Mouse (Mus musculus): ENCODE results near the gene Reln. TPM values are rescaled to one million over a fixed set of nuclear protein-coding genes. Genes with fewer than 3 reads are reported as not detected.

Gene Reln
- polyA plus RNA-seq, 1 experiment from 2014 or later = 1.8 TPM

GRCm38 (mm10) chr5:21983021-21983667 is 361.4 kb downstream of the Reln start:
- ATAC-seq (ENCODE audit: insufficient number of reproducible peaks, low FRiP score, low TSS enrichment, low read depth) (no peak), DNase-seq (ENCODE audit: low spot score) (peak; percentile 3)

GRCm38 (mm10) chr5:21981216-21981615 is 363.3 kb downstream of the Reln start:
- Histone ChIP-seq H3K9me3 (ENCODE audit: control insufficient read depth, low read length) (no peaks in the 10 kb centered on the region), H3K9ac (ENCODE audit: low read length) (no peak overlapping the region), H3K27ac (replicated peaks; ENCODE audit: low read depth, low read length) (no peak overlapping the region), H3K4me2 (ENCODE audit: low read depth, severe bottlenecking) (no peak overlapping the region), H3K27me3 (ENCODE audit: control insufficient read depth, insufficient read depth, low read length) (no peaks in the 10 kb centered on the region), H3K4me3 (ENCODE audit: low read depth, low read length) (no peak overlapping the region), H3K36me3 (ENCODE audit: control insufficient read depth, insufficient read depth, low read length) (no peaks in the 10 kb centered on the region), H3K4me1 (ENCODE audit: control insufficient read depth, insufficient read depth, low read length) (no peaks in the 10 kb centered on the region)
- no peak for DNase-seq (ENCODE audit: low spot score)
- no peak for ATAC-seq (ENCODE audit: insufficient number of reproducible peaks, low FRiP score, low TSS enrichment, low read depth)
- WGBS = 93% methylated on average over 3 of the region's 3 CpGs

More at GRCm38 (mm10) chr5:21983021-21983667, 361.4 kb downstream of the Reln start:
- Histone ChIP-seq H3K27ac (replicated peaks; ENCODE audit: low read depth, low read length) (no peak overlapping the region), H3K4me1 (ENCODE audit: control insufficient read depth, insufficient read depth, low read length) (no peaks in the 10 kb centered on the region), H3K4me2 (ENCODE audit: low read depth, severe bottlenecking) (no peak overlapping the region), H3K36me3 (ENCODE audit: control insufficient read depth, insufficient read depth, low read length) (no peaks in the 10 kb centered on the region), H3K4me3 (ENCODE audit: low read depth, low read length) (no peak overlapping the region), H3K9me3 (ENCODE audit: control insufficient read depth, low read length) (no peaks in the 10 kb centered on the region), H3K9ac (ENCODE audit: low read length) (no peak overlapping the region), H3K27me3 (ENCODE audit: control insufficient read depth, insufficient read depth, low read length) (no peaks in the 10 kb centered on the region)
- WGBS = 75% methylated on average over 3 of the region's 3 CpGs

GRCm38 (mm10) chr5:21980544-21980943 is 364.0 kb downstream of the Reln start:
- Histone ChIP-seq H3K9ac (ENCODE audit: low read length) (no peak overlapping the region), H3K4me3 (ENCODE audit: low read depth, low read length) (no peak overlapping the region), H3K4me2 (ENCODE audit: low read depth, severe bottlenecking) (no peak overlapping the region), H3K9me3 (ENCODE audit: control insufficient read depth, low read length) (no peaks in the 10 kb centered on the region), H3K27ac (replicated peaks; ENCODE audit: low read depth, low read length) (no peak overlapping the region), H3K27me3 (ENCODE audit: control insufficient read depth, insufficient read depth, low read length) (no peaks in the 10 kb centered on the region), H3K36me3 (ENCODE audit: control insufficient read depth, insufficient read depth, low read length) (no peaks in the 10 kb centered on the region), H3K4me1 (ENCODE audit: control insufficient read depth, insufficient read depth, low read length) (no peaks in the 10 kb centered on the region)
- 73% methylated on average over 3 of the region's 3 CpGs for WGBS
- ATAC-seq (ENCODE audit: insufficient number of reproducible peaks, low FRiP score, low TSS enrichment, low read depth) = no peak
- DNase-seq (ENCODE audit: low spot score) = no peak

GRCm38 (mm10) chr5:21973266-21974010 is 371.1 kb downstream of the Reln start:
- Histone ChIP-seq H3K4me2 (ENCODE audit: low read depth, severe bottlenecking) (no peak overlapping the region), H3K27me3 (ENCODE audit: control insufficient read depth, insufficient read depth, low read length) (no peaks in the 10 kb centered on the region), H3K9ac (ENCODE audit: low read length) (no peak overlapping the region), H3K4me3 (ENCODE audit: low read depth, low read length) (no peak overlapping the region), H3K27ac (replicated peaks; ENCODE audit: low read depth, low read length) (no peak overlapping the region), H3K36me3 (ENCODE audit: control insufficient read depth, insufficient read depth, low read length) (no peaks in the 10 kb centered on the region), H3K9me3 (ENCODE audit: control insufficient read depth, low read length) (no peaks in the 10 kb centered on the region), H3K4me1 (ENCODE audit: control insufficient read depth, insufficient read depth, low read length) (no peaks in the 10 kb centered on the region)
- WGBS = 47% methylated on average over 5 of the region's 5 CpGs
- no peak for DNase-seq (ENCODE audit: low spot score)
- ATAC-seq (ENCODE audit: insufficient number of reproducible peaks, low FRiP score, low TSS enrichment, low read depth) = no peak

- DNase-seq (ENCODE audit: low spot score) = no peak
- Histone ChIP-seq H3K36me3 (ENCODE audit: control insufficient read depth, insufficient read depth, low read length) (no peaks in the 10 kb centered on the region), H3K27me3 (ENCODE audit: control insufficient read depth, insufficient read depth, low read length) (no peaks in the 10 kb centered on the region), H3K4me1 (ENCODE audit: control insufficient read depth, insufficient read depth, low read length) (no peaks in the 10 kb centered on the region), H3K9me3 (ENCODE audit: control insufficient read depth, low read length) (no peaks in the 10 kb centered on the region), H3K27ac (replicated peaks; ENCODE audit: low read depth, low read length) (no peak overlapping the region), H3K9ac (ENCODE audit: low read length) (no peak overlapping the region), H3K4me2 (ENCODE audit: low read depth, severe bottlenecking) (no peak overlapping the region), H3K4me3 (ENCODE audit: low read depth, low read length) (no peak overlapping the region)
- no peak for ATAC-seq (ENCODE audit: insufficient number of reproducible peaks, low FRiP score, low TSS enrichment, low read depth)
- WGBS = 95% methylated on average over 1 of the region's 1 CpGs
Measured at GRCm38 (mm10) chr5:21961796-21962195, 382.7 kb downstream of the Reln start.

- no peaks in the 10 kb centered on the region for H3K4me1 ChIP-seq (ENCODE audit: control insufficient read depth, insufficient read depth, low read length)
- H3K4me2 ChIP-seq (ENCODE audit: low read depth, severe bottlenecking) = no peak overlapping the region
- 81% methylated on average over 14 of the region's 14 CpGs for WGBS
- no peak overlapping the region for H3K4me3 ChIP-seq (ENCODE audit: low read depth, low read length)
- no peak overlapping the region for H3K9ac ChIP-seq (ENCODE audit: low read length)
- DNase-seq (ENCODE audit: low spot score) (no peak), ATAC-seq (ENCODE audit: insufficient number of reproducible peaks, low FRiP score, low TSS enrichment, low read depth) (no peak)
- H3K27me3 ChIP-seq (ENCODE audit: control insufficient read depth, insufficient read depth, low read length) = no peaks in the 10 kb centered on the region
- no peaks in the 10 kb centered on the region for H3K9me3 ChIP-seq (ENCODE audit: control insufficient read depth, low read length)
- H3K36me3 ChIP-seq (ENCODE audit: control insufficient read depth, insufficient read depth, low read length) = no peaks in the 10 kb centered on the region
- no peak overlapping the region for H3K27ac ChIP-seq (replicated peaks; ENCODE audit: low read depth, low read length)
Measured at GRCm38 (mm10) chr5:21960151-21960550, 384.4 kb downstream of the Reln start.

- Histone ChIP-seq H3K27ac (replicated peaks; ENCODE audit: low read depth, low read length) (no peak overlapping the region), H3K4me1 (ENCODE audit: control insufficient read depth, insufficient read depth, low read length) (no peaks in the 10 kb centered on the region), H3K9me3 (ENCODE audit: control insufficient read depth, low read length) (no peaks in the 10 kb centered on the region), H3K27me3 (ENCODE audit: control insufficient read depth, insufficient read depth, low read length) (no peaks in the 10 kb centered on the region), H3K4me3 (ENCODE audit: low read depth, low read length) (no peak overlapping the region), H3K9ac (ENCODE audit: low read length) (no peak overlapping the region), H3K4me2 (ENCODE audit: low read depth, severe bottlenecking) (no peak overlapping the region), H3K36me3 (ENCODE audit: control insufficient read depth, insufficient read depth, low read length) (no peaks in the 10 kb centered on the region)
- 78% methylated on average over 4 of the region's 4 CpGs for WGBS
- no peak for DNase-seq (ENCODE audit: low spot score)
- no peak for ATAC-seq (ENCODE audit: insufficient number of reproducible peaks, low FRiP score, low TSS enrichment, low read depth)
Measured at GRCm38 (mm10) chr5:21957586-21957985, 386.9 kb downstream of the Reln start.

GRCm38 (mm10) chr5:21957061-21957460 is 387.4 kb downstream of the Reln start:
- no peaks in the 10 kb centered on the region for H3K9me3 ChIP-seq (ENCODE audit: control insufficient read depth, low read length)
- no peaks in the 10 kb centered on the region for H3K36me3 ChIP-seq (ENCODE audit: control insufficient read depth, insufficient read depth, low read length)
- no peak for DNase-seq (ENCODE audit: low spot score)
- H3K4me1 ChIP-seq (ENCODE audit: control insufficient read depth, insufficient read depth, low read length) = no peaks in the 10 kb centered on the region
- H3K4me3 ChIP-seq (ENCODE audit: low read depth, low read length) = no peak overlapping the region
- no peak overlapping the region for H3K27ac ChIP-seq (replicated peaks; ENCODE audit: low read depth, low read length)
- H3K9ac ChIP-seq (ENCODE audit: low read length) = no peak overlapping the region
- ATAC-seq (ENCODE audit: insufficient number of reproducible peaks, low FRiP score, low TSS enrichment, low read depth) = no peak
- WGBS = 88% methylated on average over 4 of the region's 4 CpGs
- H3K27me3 ChIP-seq (ENCODE audit: control insufficient read depth, insufficient read depth, low read length) = no peaks in the 10 kb centered on the region
- no peak overlapping the region for H3K4me2 ChIP-seq (ENCODE audit: low read depth, severe bottlenecking)

All from limb, embryonic 11.5 days (tissue).